Mouse (Mus musculus): ENCODE measurements around the gene Olfr45. TPM values are rescaled to one million over a fixed set of nuclear protein-coding genes. Genes with fewer than 3 reads are reported as not detected.

Gene Olfr45
- total RNA-seq (2023), result not detected

DNA sequence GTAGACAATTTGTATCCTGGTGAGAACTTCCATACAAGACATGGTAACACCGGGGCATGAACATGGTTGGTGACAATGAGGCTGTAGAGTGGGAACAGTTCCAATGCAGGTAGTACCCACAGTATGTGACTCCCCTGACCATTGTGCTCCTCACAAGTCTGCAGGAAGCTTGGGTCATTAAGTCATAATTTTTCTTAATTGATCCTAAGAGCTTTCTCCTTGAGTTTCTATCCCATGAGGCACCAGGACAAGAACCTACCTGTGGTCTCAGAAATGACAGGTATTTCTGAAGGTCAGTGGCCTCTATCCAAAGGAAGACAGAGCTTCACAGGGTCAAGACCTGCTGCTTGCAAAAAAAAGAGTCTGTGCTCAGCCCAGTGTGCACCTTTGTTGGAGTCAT is at the start of gene Olfr45:
Olfr45 (plus strand) TSS at position 301 of the 400 bp plus-strand sequence.

DNA sequence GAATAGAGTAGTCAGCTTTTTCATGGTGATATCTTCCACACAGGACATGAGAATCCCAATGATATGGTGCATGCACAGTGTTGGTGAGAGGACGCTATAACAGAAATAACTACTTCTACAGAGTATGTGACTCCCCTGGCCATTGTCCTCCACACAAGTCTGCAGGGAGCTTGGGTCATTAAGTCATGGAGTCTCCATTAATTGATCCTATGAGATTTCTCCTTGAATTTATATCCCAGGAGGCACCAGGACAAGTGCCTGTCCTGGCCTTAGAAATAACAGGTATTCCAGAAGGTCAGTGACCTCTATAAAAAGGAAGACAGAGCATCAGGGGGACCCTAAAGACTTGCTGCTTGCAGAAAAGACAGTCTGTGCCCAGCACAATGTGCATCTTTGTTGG is 35.6 kb upstream of the Olfr45 start, which contains the start of gene Olfr53:
Olfr53 (plus strand) TSS at position 301 of the 400 bp plus-strand sequence.

DNA sequence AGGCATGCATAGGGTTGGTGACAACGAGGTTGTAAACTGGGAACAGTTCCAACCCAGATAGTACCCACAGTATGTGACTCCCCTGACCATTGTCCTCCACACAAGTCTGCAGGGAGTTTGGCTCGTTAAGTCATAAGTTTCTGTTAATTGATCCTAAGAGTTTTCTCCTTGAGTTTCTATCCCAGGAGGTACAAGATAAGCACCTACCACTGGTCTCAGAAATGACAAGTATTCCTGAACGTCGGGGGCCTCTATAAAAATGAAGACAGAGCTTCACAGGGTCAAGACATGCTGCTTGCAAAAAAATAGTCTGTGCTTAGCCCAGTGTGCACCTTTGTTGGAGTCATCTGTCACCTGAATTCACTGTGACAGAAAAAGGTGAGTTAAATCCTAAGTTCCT is 22.1 kb upstream of the Olfr45 start, which contains the start of gene Olfr539:
Olfr539 (plus strand) TSS at position 301 of the 400 bp plus-strand sequence.

DNA sequence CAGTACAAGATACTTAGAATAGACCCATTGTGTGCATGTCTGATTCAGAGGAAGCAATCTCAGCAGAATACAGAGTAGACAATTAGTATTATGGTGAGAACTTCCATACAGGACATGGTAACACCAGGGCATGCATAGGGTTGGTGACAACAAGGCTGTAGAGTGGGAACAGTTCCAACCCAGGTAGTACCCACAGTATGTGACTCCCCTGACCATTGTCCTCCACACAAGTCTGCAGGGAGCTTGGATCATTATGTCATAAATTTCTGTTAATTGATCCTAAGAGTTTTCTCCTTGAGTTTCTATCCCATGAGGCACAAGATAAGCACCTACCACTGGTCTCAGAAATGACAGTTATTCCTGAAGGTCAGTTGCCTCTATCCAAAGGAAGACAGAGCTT is 15.2 kb downstream of the Olfr45 start, which contains the start of gene Olfr541:
Olfr541 (plus strand) TSS at position 301 of the 400 bp plus-strand sequence.

Other genes starting within 250 kb of the Olfr45 start
- not detected for gene Olfr533, start 218.6 kb upstream of the Olfr45 start, total RNA-seq (2023)
- not detected for gene Olfr535, start 197.7 kb upstream of the Olfr45 start, total RNA-seq (2023)
- not detected for gene Olfr536, start 174.6 kb upstream of the Olfr45 start, total RNA-seq (2023)
- not detected for gene Olfr538, start 114.1 kb upstream of the Olfr45 start, total RNA-seq (2023)
- gene Olfr46, start 80.7 kb upstream of the Olfr45 start, total RNA-seq (2023), result not detected
- gene Olfr61, start 53.0 kb upstream of the Olfr45 start, total RNA-seq (2023), result not detected
- not detected for gene Olfr53, start 35.5 kb upstream of the Olfr45 start, total RNA-seq (2023)
- not detected for gene Olfr539, start 22.0 kb upstream of the Olfr45 start, total RNA-seq (2023)
- not detected for gene Olfr541, start 15.3 kb downstream of the Olfr45 start, total RNA-seq (2023)
- not detected for gene Cyp2e1, start 81.8 kb downstream of the Olfr45 start, total RNA-seq (2023)
- not detected for gene Syce1, start 105.9 kb downstream of the Olfr45 start, total RNA-seq (2023)
- gene Zfp941, start 140.2 kb downstream of the Olfr45 start, total RNA-seq (2023), result not detected
- not detected for gene Urah, start 153.1 kb downstream of the Olfr45 start, total RNA-seq (2023)
- gene Scgb1c1, start 163.6 kb downstream of the Olfr45 start, total RNA-seq (2023), result not detected
- not detected for gene Odf3, start 165.9 kb downstream of the Olfr45 start, total RNA-seq (2023)
- not detected for gene Gm45785, start 174.4 kb downstream of the Olfr45 start, total RNA-seq (2023)
- 101 TPM for gene Ric8a, start 175.0 kb downstream of the Olfr45 start, total RNA-seq (2023)
- gene Bet1l, start 175.6 kb downstream of the Olfr45 start, total RNA-seq (2023), result 32.4 TPM
- gene Psmd13, start 200.0 kb downstream of the Olfr45 start, total RNA-seq (2023), result 67.4 TPM
- gene Sirt3, start 200.4 kb downstream of the Olfr45 start, total RNA-seq (2023), result 6.3 TPM
- not detected for gene Cox8b, start 218.5 kb downstream of the Olfr45 start, total RNA-seq (2023)
- gene Nlrp6, start 239.0 kb downstream of the Olfr45 start, total RNA-seq (2023), result not detected

Data from CD4-positive naive resting alpha-beta T cell, adult 76 days (primary cell).